Mouse (Mus musculus) megakaryocyte, embryonic 14.5 days (primary cell): Measurements from ENCODE around the gene Ccl24.

Experiments
- FLI1 ChIP-seq: IDR thresholded peaks from 2 replicates; pipeline ENCODE4 v1.6.1; 2012; ENCODE audit warnings: low read length, inconsistent platforms, mixed read lengths
- GATA1 ChIP-seq: IDR thresholded peaks from 3 replicates; pipeline ENCODE4 v1.6.1; 2012; ENCODE audit warnings: mixed read lengths, low read length, inconsistent platforms, borderline replicate concordance

- TF ChIP-seq GATA1 (no peak), FLI1 (no peak)
These were observed 48.9 kb upstream of the Ccl24 start for GRCm38 (mm10) chr5:135621725-135622124.
